Mouse (Mus musculus) liver, postnatal 0 days (tissue): Measurements from ENCODE around the gene Rps6kc1. TPM values are rescaled to one million over a fixed set of nuclear protein-coding genes. Genes with fewer than 3 reads are reported as not detected.

Source experiments
- ATAC-seq: fragments of 200-750 bp; cut with Nextera tagmentation; 2 replicates; pipeline ENCODE4 v1.8.0; 2017; ENCODE audit warnings: mild to moderate bottlenecking, moderate library complexity
- DNase-seq: peaks from one replicate; pipeline ENCODE4 v3.0.0-alpha.2; 2016
- H3K27ac ChIP-seq: fragments of 300-500 bp; sonication (generic); 2 replicates; pipeline ENCODE4 v1.5.1; 2014; ENCODE audit warnings: antibody characterized with exemption, moderate library complexity, mild to moderate bottlenecking, low read depth
- H3K27me3 ChIP-seq: fragments of 300-500 bp; sonication (generic); 2 replicates; pipeline ENCODE4 v1.6.1; 2014; ENCODE audit warnings: low read length, control low read depth, mixed read lengths; ENCODE audit not compliant: insufficient read depth
- H3K36me3 ChIP-seq: fragments of 300-500 bp; sonication (generic); replicated peaks from 2 replicates; pipeline ENCODE4 v1.6.1; 2014; ENCODE audit warnings: mild to moderate bottlenecking, control low read depth, low read length, moderate library complexity, mixed read lengths; ENCODE audit not compliant: insufficient read depth
- H3K4me1 ChIP-seq: fragments of 300-500 bp; sonication (generic); 2 replicates; pipeline ENCODE4 v1.6.1; 2014; ENCODE audit warnings: antibody characterized with exemption, mild to moderate bottlenecking, control low read depth; ENCODE audit not compliant: insufficient read depth
- H3K4me2 ChIP-seq: fragments of 300-500 bp; sonication (generic); 2 replicates; pipeline ENCODE4 v1.6.1; 2014; ENCODE audit warnings: low read depth, mild to moderate bottlenecking, low read length, moderate library complexity, mixed read lengths
- H3K4me3 ChIP-seq: fragments of 300-500 bp; sonication (generic); 2 replicates; pipeline ENCODE4 v1.5.1; 2014; ENCODE audit warnings: low read depth, low read length
- H3K9ac ChIP-seq: fragments of 300-500 bp; sonication (generic); replicated peaks from 2 replicates; pipeline ENCODE4 v1.6.1; 2014; ENCODE audit warnings: mild to moderate bottlenecking, moderate library complexity
- H3K9me3 ChIP-seq: fragments of 300-500 bp; sonication (generic); 2 replicates; pipeline ENCODE4 v1.6.1; 2016; ENCODE audit warnings: mild to moderate bottlenecking, control low read depth, low read length, mixed read lengths
- CTCF ChIP-seq: sonication (generic); IDR thresholded peaks from 2 replicates; pipeline ENCODE4 v1.5.1; 2016; ENCODE audit warnings: antibody characterized with exemption, low read depth
- EP300 ChIP-seq: IDR thresholded peaks from 2 replicates; pipeline ENCODE4 v1.6.1; 2016; ENCODE audit warnings: antibody characterized with exemption, low read depth, mild to moderate bottlenecking
- WGBS: fragments of 180-500 bp; shearing (Covaris S2); extraction: QIAGEN DNeasy Blood & Tissue Kit; methylation state at CpG from one replicate; pipeline ENCODE4 v1.1.7; 2014; ENCODE audit not compliant: insufficient replicate concordance; 5-methylcytosine and 5-hydroxymethylcytosine counted together
- polyA plus RNA-seq: library from polyadenylated mRNA; unstranded; fragments of >200 nt; fragmentation: Nextera tagmentation; extraction: Ambion mirVana; gene quantifications from 2 replicates; pipeline ENCODE4 v1.2.1, GENCODE M21; 2015

Gene Rps6kc1
- polyA plus RNA-seq, 1 experiment from 2014 or later, result 3.9 TPM

- Histone ChIP-seq H3K36me3 (no peaks in the 10 kb centered on the region), H3K4me2 (no peak overlapping the region), H3K4me1 (no peaks in the 10 kb centered on the region), H3K27ac (no peak overlapping the region), H3K9me3 (no peaks in the 10 kb centered on the region), H3K27me3 (no peaks in the 10 kb centered on the region), H3K4me3 (no peak overlapping the region), H3K9ac (no peak overlapping the region)
- 82% methylated on average over 20 of the region's 20 CpGs for WGBS
- DNase-seq (no peak), ATAC-seq (no peak)
- TF ChIP-seq CTCF, result no peak
- TF ChIP-seq EP300, result no peak
Measured at GRCm38 (mm10) chr1:190653989-190654693, 257.4 kb downstream of the Rps6kc1 start.

- 73% methylated on average over 6 of the region's 6 CpGs for WGBS
- no peaks in the 10 kb centered on the region for H3K4me1 ChIP-seq
- H3K9ac ChIP-seq, result no peak overlapping the region
- no peak for TF ChIP-seq EP300
- TF ChIP-seq CTCF, result no peak
- no peaks in the 10 kb centered on the region for H3K27me3 ChIP-seq
- no peaks in the 10 kb centered on the region for H3K9me3 ChIP-seq
- no peak overlapping the region for H3K4me2 ChIP-seq
- H3K36me3 ChIP-seq, result no peaks in the 10 kb centered on the region
- H3K4me3 ChIP-seq, result no peak overlapping the region
- DNase-seq, result no peak
- ATAC-seq, result no peak
- H3K27ac ChIP-seq, result no peak overlapping the region
Measured at GRCm38 (mm10) chr1:190653081-190653480, 258.5 kb downstream of the Rps6kc1 start.

Other genes starting within 250 kb of the Rps6kc1 start
- 13.3 and 15.8 TPM in 2 replicates for gene Angel2, start 13.3 kb upstream of the Rps6kc1 start, polyA plus RNA-seq
- gene Vash2, start 67.5 kb upstream of the Rps6kc1 start, polyA plus RNA-seq, result 0.27 and 0.31 TPM in 2 replicates
- gene Flvcr1, start 114.4 kb upstream of the Rps6kc1 start, polyA plus RNA-seq, result 2.6 and 3.0 TPM in 2 replicates
- 0.49 TPM in 1 of 2 replicates, not detected in the other for gene Spata45, start 124.9 kb upstream of the Rps6kc1 start, polyA plus RNA-seq
- gene Tatdn3, start 151.2 kb upstream of the Rps6kc1 start, polyA plus RNA-seq, result 6.0 and 6.5 TPM in 2 replicates
- 5.2 and 5.7 TPM in 2 replicates for gene Nsl1, start 151.2 kb upstream of the Rps6kc1 start, polyA plus RNA-seq
- gene Batf3, start 186.1 kb upstream of the Rps6kc1 start, polyA plus RNA-seq, result 1.6 and 2.2 TPM in 2 replicates